Mouse (Mus musculus) testis, adult 2 months (tissue): Measurements from ENCODE around the gene Adcy1. TPM values are rescaled to one million over a fixed set of nuclear protein-coding genes. Genes with fewer than 3 reads are reported as not detected.

ENCODE experiments used
- H3K27ac ChIP-seq: fragments of 200-500 bp; 2 replicates; pipeline ENCODE4 v1.5.1; 2012; ENCODE audit warnings: low read depth, low read length; ENCODE audit not compliant: control insufficient read depth, insufficient read depth
- H3K27me3 ChIP-seq: fragments of 200-500 bp; 2 replicates; pipeline ENCODE4 v1.6.1; 2012; ENCODE audit warnings: mild to moderate bottlenecking, low read length, moderate library complexity; ENCODE audit not compliant: control insufficient read depth, insufficient read depth
- H3K36me3 ChIP-seq: fragments of 200-500 bp; 2 replicates; pipeline ENCODE4 v1.6.1; 2012; ENCODE audit warnings: mild to moderate bottlenecking, low read length; ENCODE audit not compliant: control insufficient read depth, insufficient read depth
- H3K4me1 ChIP-seq: fragments of 200-500 bp; 2 replicates; pipeline ENCODE4 v1.6.1; 2012; ENCODE audit warnings: low read length; ENCODE audit not compliant: control insufficient read depth, insufficient read depth
- H3K4me3 ChIP-seq: fragments of 200-500 bp; 2 replicates; pipeline ENCODE4 v1.5.1; 2012; ENCODE audit warnings: low read depth, mild to moderate bottlenecking, low read length, moderate library complexity, mixed read lengths; ENCODE audit not compliant: control insufficient read depth
- CTCF ChIP-seq: fragments of 200-500 bp; IDR thresholded peaks from 2 replicates; pipeline ENCODE4 v1.5.1; 2012; ENCODE audit warnings: low read depth, mild to moderate bottlenecking, inconsistent platforms, low read length, moderate library complexity; ENCODE audit not compliant: control insufficient read depth, insufficient read depth, insufficient replicate concordance
- POLR2A ChIP-seq: fragments of 200-500 bp; IDR thresholded peaks from 2 replicates; pipeline ENCODE4 v1.6.1; 2012; ENCODE audit warnings: low read depth, mild to moderate bottlenecking, inconsistent platforms, low read length, moderate library complexity; ENCODE audit not compliant: control insufficient read depth
- polyA plus RNA-seq: library from polyadenylated mRNA; depleted of rRNA; stranded (reverse); fragments of >200 nt; gene quantifications from 2 replicates; pipeline ENCODE4 v1.2.3, GENCODE M21; 2012

Adcy1 gene
- polyA plus RNA-seq, 1 experiment: 0.47 TPM

DNA sequence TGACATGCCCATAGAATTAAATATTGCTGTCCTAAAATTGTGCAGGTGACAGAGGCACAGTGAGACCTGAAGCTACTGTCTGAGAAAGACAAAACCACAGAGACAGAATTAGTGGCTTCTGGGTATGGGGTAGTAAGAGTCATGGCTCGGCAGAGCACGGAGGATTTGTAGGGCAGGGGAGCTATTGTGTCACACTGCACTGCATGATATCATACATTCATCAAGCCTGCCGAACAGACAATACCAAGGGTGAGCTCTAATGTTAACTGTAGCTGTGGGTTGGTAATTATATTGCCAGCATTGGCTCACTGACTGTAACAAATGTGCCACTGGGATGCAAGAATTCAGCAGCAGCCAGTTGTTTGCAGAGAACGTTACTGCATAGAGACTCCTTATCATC lies 101.1 kb downstream of the Adcy1 start:
- Histone ChIP-seq H3K27me3 (no peaks in the 10 kb centered on the region), H3K4me1 (no peaks in the 10 kb centered on the region)
- TF ChIP-seq CTCF (no peak), POLR2A (no peak)

DNA sequence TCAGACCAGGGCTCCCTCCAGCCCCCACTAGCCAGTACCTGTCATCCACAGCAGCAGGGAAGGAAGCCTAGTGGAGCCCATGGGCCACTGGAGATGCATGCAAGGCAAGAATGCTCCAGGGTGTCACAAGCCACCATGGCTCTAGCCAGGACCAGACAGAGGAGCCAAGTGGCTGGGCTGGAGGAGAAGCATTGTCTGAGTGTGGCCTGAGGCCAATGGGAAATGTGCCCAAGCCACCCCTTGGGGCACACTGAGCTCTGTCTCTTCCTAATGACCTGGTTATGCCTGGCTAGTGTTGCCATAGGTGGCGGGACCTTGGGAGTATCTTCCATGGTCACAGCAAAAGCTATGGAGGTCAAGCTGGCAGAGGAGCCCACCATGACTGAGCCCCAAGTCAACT lies 106.4 kb downstream of the Adcy1 start:
- no peak overlapping the region for H3K27ac ChIP-seq
- H3K4me1 ChIP-seq: no peaks in the 10 kb centered on the region
- H3K4me3 ChIP-seq: no peak overlapping the region
- TF ChIP-seq POLR2A (no peak), CTCF (no peak)
- no peaks in the 10 kb centered on the region for H3K36me3 ChIP-seq
- H3K27me3 ChIP-seq: no peaks in the 10 kb centered on the region

More for the DNA sequence above, 101.1 kb downstream of the Adcy1 start:
- Histone ChIP-seq H3K4me3 (no peak overlapping the region), H3K27ac (no peak overlapping the region), H3K36me3 (no peaks in the 10 kb centered on the region)

GRCm38 (mm10) chr11:7173664-7174063 lies 110.4 kb downstream of the Adcy1 start:
- no peak for TF ChIP-seq CTCF
- TF ChIP-seq POLR2A: no peak
- H3K4me3 ChIP-seq: no peak overlapping the region
- H3K27ac ChIP-seq: no peak overlapping the region
- no peaks in the 10 kb centered on the region for H3K27me3 ChIP-seq
- H3K36me3 ChIP-seq: no peaks in the 10 kb centered on the region
- H3K4me1 ChIP-seq: no peaks in the 10 kb centered on the region

DNA sequence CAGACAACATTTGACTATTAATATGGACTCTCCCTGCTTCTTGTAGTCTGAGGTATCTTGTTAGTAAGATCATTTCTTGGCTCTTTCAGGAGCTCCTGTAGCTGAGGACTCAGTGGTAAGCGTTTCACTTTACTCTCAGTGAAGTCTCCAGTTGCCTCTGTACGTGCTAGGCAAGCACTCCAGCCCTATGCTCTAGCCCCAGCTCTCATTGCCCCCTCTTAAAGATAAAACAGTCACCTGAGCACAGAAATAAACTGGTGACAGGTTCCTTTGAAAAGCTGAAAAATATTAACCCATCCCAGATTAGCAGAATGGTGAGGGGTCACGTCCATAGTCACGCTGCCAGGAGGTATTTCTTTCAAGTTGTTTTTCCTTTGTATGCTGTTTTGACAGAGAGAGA lies 115.4 kb downstream of the Adcy1 start:
- H3K4me1 ChIP-seq: no peaks in the 10 kb centered on the region
- TF ChIP-seq POLR2A: no peak
- TF ChIP-seq CTCF: no peak
- H3K27ac ChIP-seq: no peak overlapping the region
- no peaks in the 10 kb centered on the region for H3K36me3 ChIP-seq
- H3K27me3 ChIP-seq: no peaks in the 10 kb centered on the region
- H3K4me3 ChIP-seq: no peak overlapping the region

DNA sequence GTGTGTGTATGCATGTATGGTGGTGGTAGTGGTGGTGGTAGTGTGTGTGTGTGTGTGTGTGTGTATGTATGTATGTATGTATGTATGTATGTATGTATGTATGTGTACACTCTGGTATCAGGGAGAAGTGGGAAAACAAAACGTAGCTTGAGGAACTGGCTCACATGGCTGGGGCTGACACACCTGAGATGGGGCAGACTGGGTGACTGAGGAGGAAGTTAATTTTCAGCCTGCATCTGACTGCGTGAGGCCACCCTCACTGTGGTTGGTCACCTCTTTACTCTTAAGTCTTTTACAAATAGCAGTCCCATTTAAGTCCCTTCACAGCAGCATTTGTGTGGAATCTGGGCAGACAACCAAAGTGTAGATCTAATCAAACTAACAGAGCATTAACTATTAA lies 116.0 kb downstream of the Adcy1 start:
- no peaks in the 10 kb centered on the region for H3K4me1 ChIP-seq
- no peak overlapping the region for H3K27ac ChIP-seq
- H3K36me3 ChIP-seq: no peaks in the 10 kb centered on the region
- no peak for TF ChIP-seq POLR2A
- TF ChIP-seq CTCF: no peak
- no peak overlapping the region for H3K4me3 ChIP-seq
- no peaks in the 10 kb centered on the region for H3K27me3 ChIP-seq

GRCm38 (mm10) chr11:7182409-7183042 lies 119.2 kb downstream of the Adcy1 start:
- TF ChIP-seq CTCF (no peak), POLR2A (no peak)
- Histone ChIP-seq H3K36me3 (no peaks in the 10 kb centered on the region), H3K4me1 (no peaks in the 10 kb centered on the region), H3K27me3 (no peaks in the 10 kb centered on the region), H3K4me3 (no peak overlapping the region), H3K27ac (no peak overlapping the region)

- Histone ChIP-seq H3K4me1 (0 out of 2 replicates have a peak, but pooled peaks cover 2% of the 10 kb centered on the region), H3K36me3 (no peaks in the 10 kb centered on the region), H3K4me3 (no peak overlapping the region), H3K27ac (no peak overlapping the region), H3K27me3 (no peaks in the 10 kb centered on the region)
- TF ChIP-seq POLR2A (no peak), CTCF (no peak)
Measured at GRCm38 (mm10) chr11:7184420-7184819, 121.1 kb downstream of the Adcy1 start.
